Mouse (Mus musculus) lung, embryonic 15.5 days (tissue): ENCODE data around the gene Agap2. TPM values are rescaled to one million over a fixed set of nuclear protein-coding genes. Genes with fewer than 3 reads are reported as not detected.

Experiments used
- ATAC-seq: fragments of 200-750 bp; cut with Nextera tagmentation; 2 replicates; pipeline ENCODE4 v1.8.0; 2017; ENCODE audit warnings: moderate number of reproducible peaks, borderline replicate concordance; ENCODE audit not compliant: low FRiP score, low TSS enrichment; ENCODE audit errors: extremely low read depth
- H3K27ac ChIP-seq: fragments of 300-500 bp; sonication (generic); 2 replicates; pipeline ENCODE4 v1.5.1; 2015; ENCODE audit warnings: moderate library complexity, mild to moderate bottlenecking, inconsistent platforms
- H3K27me3 ChIP-seq: fragments of 300-500 bp; sonication (generic); 2 replicates; pipeline ENCODE4 v1.6.1; 2015; ENCODE audit warnings: inconsistent platforms
- H3K36me3 ChIP-seq: fragments of 300-500 bp; sonication (generic); 2 replicates; pipeline ENCODE4 v1.6.1; 2015; ENCODE audit warnings: inconsistent platforms
- H3K4me1 ChIP-seq: fragments of 300-500 bp; sonication (generic); 2 replicates; pipeline ENCODE4 v1.6.1; 2015; ENCODE audit warnings: inconsistent platforms
- H3K4me2 ChIP-seq: fragments of 300-500 bp; sonication (generic); 2 replicates; pipeline ENCODE4 v1.6.1; 2015; ENCODE audit warnings: inconsistent platforms, mild to moderate bottlenecking, moderate library complexity
- H3K4me3 ChIP-seq: fragments of 300-500 bp; sonication (generic); 2 replicates; pipeline ENCODE4 v1.5.1; 2015; ENCODE audit warnings: mild to moderate bottlenecking, inconsistent platforms
- H3K9ac ChIP-seq: fragments of 300-500 bp; sonication (generic); 2 replicates; pipeline ENCODE4 v1.6.1; 2015; ENCODE audit warnings: inconsistent platforms
- H3K9me3 ChIP-seq: fragments of 300-500 bp; sonication (generic); 2 replicates; pipeline ENCODE4 v1.6.1; 2016; ENCODE audit warnings: inconsistent platforms
- WGBS: fragments of 180-500 bp; shearing (Covaris S2); methylation state at CpG from one replicate; pipeline ENCODE4 v1.1.7; 2015; 5-methylcytosine and 5-hydroxymethylcytosine counted together
- polyA plus RNA-seq: library from polyadenylated mRNA; unstranded; fragments of >200 nt; fragmentation: Nextera tagmentation; extraction: Ambion mirVana; gene quantifications from 2 replicates; pipeline ENCODE4 v1.2.1, GENCODE M21; 2015

Agap2 gene
- polyA plus RNA-seq, 1 experiment from 2014 or later, result 0.07 TPM

DNA sequence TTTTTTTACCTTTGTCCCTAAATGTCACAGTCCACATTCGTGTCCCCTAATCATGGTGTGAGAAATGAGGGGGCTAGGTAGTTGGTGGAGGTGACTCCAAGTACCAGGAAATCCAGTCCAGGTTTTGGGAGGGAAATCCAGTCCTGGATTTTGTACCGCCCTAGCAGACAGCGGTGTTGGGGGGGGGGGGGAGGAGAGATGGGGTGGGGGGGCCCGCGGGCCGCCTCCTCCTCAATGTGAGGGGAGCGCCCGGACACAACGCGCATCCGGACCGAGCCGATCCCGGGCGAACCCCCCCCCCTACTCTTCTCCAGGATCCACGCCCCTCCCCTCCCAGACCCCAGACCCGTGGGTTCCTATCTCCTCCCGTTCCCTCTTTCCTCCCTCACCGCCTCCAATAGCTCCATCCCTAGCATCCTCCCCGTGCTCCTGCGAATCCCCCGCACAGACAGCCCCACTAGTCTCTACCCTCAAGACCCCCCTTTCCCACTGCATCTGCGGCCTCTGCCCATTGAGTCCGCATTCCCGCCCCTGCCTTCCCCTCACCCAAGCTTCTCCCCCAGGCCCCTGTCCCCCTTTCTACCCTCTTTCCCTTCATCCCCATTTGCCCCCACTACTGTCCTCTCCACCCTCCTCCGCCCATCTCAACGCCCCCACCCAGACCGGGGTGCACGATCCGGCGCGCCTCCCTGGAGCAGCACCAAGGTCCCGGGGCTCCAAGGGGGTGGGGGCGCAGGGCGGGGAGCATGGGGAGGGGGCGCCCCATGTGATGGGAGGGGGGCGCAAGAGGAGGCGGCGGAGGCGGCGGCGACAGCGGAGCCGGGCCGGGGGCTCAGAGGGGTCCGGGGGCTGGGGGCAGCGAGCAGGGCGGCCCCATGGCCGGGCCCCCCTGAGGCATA, 3.8 kb downstream of the Agap2 start:
- no peak for ATAC-seq
- H3K4me1 ChIP-seq, result peaks cover 41% of the 10 kb centered on the region

DNA sequence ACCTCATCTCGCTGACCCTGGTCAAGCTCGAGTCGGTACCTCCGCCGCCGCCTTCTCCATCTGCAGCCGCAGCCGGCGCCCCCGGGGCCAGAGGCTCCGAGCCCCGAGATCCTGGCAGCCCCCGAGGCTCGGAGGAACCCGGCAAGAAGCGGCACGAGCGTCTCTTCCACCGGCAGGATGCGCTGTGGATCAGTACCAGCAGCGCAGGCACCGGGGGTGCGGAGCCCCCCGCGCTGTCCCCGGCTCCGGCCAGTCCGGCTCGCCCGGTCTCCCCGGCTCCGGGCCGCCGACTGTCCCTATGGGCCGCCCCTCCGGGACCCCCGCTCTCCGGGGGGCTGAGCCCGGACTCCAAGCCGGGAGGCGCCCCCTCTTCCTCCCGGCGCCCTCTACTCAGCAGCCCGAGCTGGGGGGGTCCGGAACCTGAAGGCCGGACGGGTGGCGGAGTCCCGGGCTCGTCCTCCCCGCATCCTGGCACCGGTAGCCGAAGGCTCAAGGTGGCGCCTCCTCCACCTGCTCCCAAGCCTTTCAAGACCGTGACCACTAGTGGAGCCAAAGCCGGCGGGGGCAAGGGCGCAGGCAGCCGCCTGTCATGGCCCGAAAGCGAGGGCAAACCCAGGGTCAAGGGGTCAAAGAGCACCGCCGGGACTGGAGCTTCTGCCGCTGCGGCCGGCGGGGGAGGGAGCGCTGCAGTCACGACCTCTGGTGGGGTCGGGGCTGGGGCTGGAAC, 4.7 kb downstream of the Agap2 start:
- no peak overlapping the region for H3K27ac ChIP-seq
- no peaks in the 10 kb centered on the region for H3K36me3 ChIP-seq
- 4% methylated on average over 55 of the region's 70 CpGs for WGBS
- H3K9ac ChIP-seq, result peak overlapping the region; percentile 24
- peaks cover 95% of the 10 kb centered on the region for H3K27me3 ChIP-seq
- H3K4me2 ChIP-seq, result peak overlapping the region; percentile 85
- no peaks in the 10 kb centered on the region for H3K9me3 ChIP-seq
- 0 out of 2 replicates have a peak, but pooled peaks have one; percentile 3 for ATAC-seq
- peak overlapping the region; percentile 46 for H3K4me3 ChIP-seq
- peaks cover 41% of the 10 kb centered on the region for H3K4me1 ChIP-seq

More for the DNA sequence above, 3.8 kb downstream of the Agap2 start:
- no peak overlapping the region for H3K27ac ChIP-seq
- WGBS, result under 1% methylated on average over 26 of the region's 49 CpGs
- H3K9me3 ChIP-seq, result no peaks in the 10 kb centered on the region
- H3K9ac ChIP-seq, result peak overlapping the region; percentile 24; the same call in 1 of the 2 replicates
- peaks cover 88% of the 10 kb centered on the region for H3K27me3 ChIP-seq
- H3K36me3 ChIP-seq, result no peaks in the 10 kb centered on the region
- peak overlapping the region; percentile 85 for H3K4me2 ChIP-seq
- peak overlapping the region; percentile 46 for H3K4me3 ChIP-seq

DNA sequence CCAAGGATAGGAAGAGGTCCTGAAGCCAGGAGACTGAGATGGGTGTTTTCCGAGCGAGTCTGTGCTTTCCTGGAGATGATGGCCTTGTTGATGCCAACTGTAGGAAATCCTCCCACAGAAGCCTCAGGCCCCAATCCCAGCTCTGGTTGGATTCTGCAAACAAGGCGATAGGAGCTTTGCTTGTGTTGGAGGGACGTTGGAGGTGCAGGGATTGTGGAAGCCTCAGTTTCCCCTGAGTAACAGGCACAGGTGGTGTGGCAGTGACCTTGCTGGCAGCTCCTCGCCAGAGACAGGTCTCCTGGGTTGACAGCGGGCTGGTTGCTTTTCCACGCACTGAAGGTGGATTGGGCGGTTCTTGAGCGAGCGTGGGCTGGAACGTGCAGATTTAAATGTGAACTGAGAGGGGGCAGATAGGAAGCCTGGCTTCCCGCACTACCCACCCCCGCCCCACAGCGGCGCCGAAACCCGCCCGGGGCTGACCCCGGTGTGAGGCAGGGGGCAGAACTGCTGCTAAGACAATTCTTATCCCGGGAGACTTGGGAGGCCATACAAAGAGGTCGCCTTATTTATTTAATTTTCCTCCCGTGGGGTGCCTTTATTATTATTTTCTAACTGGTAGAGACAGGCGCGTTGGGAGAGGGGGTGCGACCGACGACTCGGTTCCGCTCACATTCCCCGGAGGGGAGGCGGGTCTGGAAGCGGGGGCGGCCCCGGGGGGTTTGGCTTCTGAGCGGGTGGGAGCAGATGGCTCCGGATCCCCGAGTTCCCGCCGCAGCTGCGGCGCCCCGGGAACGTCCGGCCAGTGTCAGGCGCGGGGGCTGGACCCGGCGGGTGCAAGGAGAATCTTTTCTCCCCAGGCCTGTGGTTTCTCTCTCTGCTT, 6.1 kb downstream of the Agap2 start:
- peaks cover 41% of the 10 kb centered on the region for H3K4me1 ChIP-seq
- peaks cover 94% of the 10 kb centered on the region for H3K27me3 ChIP-seq
- H3K4me2 ChIP-seq, result peak overlapping the region; percentile 56
- ATAC-seq, result no peak
- peak overlapping the region; percentile 28 for H3K4me3 ChIP-seq
- no peaks in the 10 kb centered on the region for H3K36me3 ChIP-seq
- no peaks in the 10 kb centered on the region for H3K9me3 ChIP-seq
- H3K9ac ChIP-seq, result no peak overlapping the region
- 2% methylated on average over 48 of the region's 48 CpGs for WGBS
- H3K27ac ChIP-seq, result no peak overlapping the region

DNA sequence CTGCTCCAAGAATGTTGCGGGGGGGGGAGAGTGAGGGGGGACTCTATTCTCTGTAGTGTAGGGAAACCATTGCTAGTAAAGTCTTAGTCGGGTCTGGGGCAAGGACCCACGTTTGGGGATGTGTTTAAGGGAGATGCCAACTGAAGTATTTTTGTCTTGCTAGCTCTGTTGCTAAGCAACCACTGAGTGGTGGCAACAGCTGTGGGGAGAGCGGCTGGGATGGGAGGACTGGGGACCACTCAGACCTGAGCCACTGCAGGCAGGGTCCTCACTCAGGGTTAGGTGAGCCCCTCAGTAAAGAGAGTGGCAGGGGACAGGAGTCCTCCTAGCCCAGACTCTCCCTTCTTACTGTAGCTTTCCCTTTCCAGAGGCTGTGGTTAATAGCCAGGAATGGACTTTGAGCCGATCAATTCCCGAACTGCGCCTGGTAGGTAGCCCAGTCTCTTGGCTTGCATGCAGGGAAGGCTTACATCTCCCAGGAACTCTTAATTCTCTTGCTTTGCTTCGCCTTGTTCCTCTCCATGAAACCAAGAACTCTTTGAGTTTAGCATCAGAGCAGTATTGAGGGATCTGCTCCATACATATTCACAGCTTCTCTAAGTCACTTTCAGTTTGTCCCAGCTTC, 7.0 kb downstream of the Agap2 start:
- no peaks in the 10 kb centered on the region for H3K36me3 ChIP-seq
- H3K27ac ChIP-seq, result no peak overlapping the region
- WGBS, result 34% methylated on average over 8 of the region's 8 CpGs
- H3K9me3 ChIP-seq, result no peaks in the 10 kb centered on the region
- H3K4me1 ChIP-seq, result peaks cover 41% of the 10 kb centered on the region
- no peak overlapping the region for H3K9ac ChIP-seq
- ATAC-seq, result no peak
- H3K4me3 ChIP-seq, result peak overlapping the region; percentile 28; the same call in 1 of the 2 replicates
- H3K27me3 ChIP-seq, result peaks cover 88% of the 10 kb centered on the region
- peak overlapping the region; percentile 56 for H3K4me2 ChIP-seq

DNA sequence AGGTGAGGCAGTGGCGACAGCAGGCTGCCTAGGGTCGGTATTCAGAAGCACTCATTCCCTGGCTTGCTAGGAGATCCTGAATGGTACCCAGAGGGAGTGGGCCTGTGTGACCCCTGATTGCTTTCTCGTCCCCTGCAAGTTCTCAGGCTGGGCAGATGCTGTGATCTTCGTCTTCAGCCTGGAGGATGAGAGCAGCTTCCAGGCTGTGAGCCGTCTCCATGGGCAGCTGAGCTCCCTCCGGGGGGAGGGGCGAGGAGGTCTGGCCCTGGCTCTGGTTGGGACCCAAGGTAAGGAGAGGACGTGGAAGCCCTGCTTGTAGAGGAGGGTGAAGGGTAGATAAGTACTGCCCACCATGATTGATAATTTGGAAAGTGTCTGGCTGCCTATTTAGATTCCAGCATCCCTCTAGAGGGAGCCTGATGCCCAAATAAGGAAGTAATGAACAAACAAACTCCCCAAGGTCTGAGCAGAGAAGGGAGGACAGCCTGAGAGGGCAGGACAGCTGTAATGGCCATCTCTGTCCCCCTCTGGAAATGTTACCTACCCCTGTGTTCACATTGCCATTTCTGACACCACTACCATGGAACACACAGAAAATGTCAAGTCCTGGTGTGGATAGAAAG, 8.3 kb downstream of the Agap2 start:
- H3K9me3 ChIP-seq, result no peaks in the 10 kb centered on the region
- H3K4me3 ChIP-seq, result no peak overlapping the region
- no peak overlapping the region for H3K4me2 ChIP-seq
- no peaks in the 10 kb centered on the region for H3K36me3 ChIP-seq
- H3K4me1 ChIP-seq, result peaks cover 39% of the 10 kb centered on the region
- H3K27me3 ChIP-seq, result peaks cover 84% of the 10 kb centered on the region
- no peak overlapping the region for H3K27ac ChIP-seq
- no peak overlapping the region for H3K9ac ChIP-seq
- 18% methylated on average over 8 of the region's 8 CpGs for WGBS
- ATAC-seq, result no peak

DNA sequence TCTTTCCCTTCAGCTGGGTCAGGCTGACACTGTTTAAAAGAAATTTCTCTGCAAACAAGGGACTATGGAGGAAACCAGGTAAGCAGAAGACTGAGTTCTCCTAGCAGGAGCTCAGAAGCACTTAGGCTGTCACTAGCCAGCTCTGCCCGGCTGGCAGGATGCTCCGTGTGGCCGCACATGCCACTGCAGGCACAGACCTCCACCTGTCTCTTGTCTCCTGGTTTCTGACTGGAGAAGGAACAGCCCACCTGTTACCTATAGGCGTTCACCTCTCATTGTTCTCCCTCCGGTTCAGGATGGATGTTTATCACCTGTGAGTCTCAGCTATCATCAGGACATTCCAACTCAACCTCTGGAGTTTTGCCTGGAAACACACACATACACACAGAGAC, 8.8 kb downstream of the Agap2 start:
- no peaks in the 10 kb centered on the region for H3K9me3 ChIP-seq
- H3K36me3 ChIP-seq, result no peaks in the 10 kb centered on the region
- peaks cover 34% of the 10 kb centered on the region for H3K4me1 ChIP-seq
- no peak for ATAC-seq
- WGBS, result 36% methylated on average over 5 of the region's 5 CpGs
- no peak overlapping the region for H3K4me2 ChIP-seq
- H3K27me3 ChIP-seq, result peaks cover 81% of the 10 kb centered on the region
- no peak overlapping the region for H3K27ac ChIP-seq
- no peak overlapping the region for H3K9ac ChIP-seq
- no peak overlapping the region for H3K4me3 ChIP-seq

DNA sequence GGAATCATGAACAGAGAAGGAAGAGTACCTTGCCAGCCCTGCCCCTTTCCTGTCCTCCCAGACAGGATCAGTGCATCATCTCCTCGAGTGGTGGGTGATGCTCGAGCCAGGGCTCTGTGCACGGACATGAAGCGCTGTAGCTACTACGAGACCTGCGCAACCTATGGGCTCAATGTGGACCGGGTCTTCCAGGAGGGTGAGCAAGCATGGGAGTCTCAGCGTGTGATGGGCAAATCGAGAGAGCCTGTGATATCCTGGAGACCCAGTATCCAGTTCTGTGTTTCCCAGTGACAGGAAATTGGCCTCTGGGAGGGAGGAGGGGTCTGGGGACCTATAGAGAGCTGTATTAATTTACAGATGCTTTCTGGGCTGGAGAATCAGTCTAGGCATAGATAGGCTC, 10.0 kb downstream of the Agap2 start:
- Histone ChIP-seq H3K4me3 (no peak overlapping the region), H3K9ac (no peak overlapping the region), H3K4me1 (peaks cover 22% of the 10 kb centered on the region), H3K27me3 (peaks cover 81% of the 10 kb centered on the region), H3K27ac (no peak overlapping the region), H3K36me3 (no peaks in the 10 kb centered on the region), H3K9me3 (no peaks in the 10 kb centered on the region), H3K4me2 (no peak overlapping the region)
- WGBS, result 81% methylated on average over 9 of the region's 9 CpGs
- ATAC-seq, result no peak

DNA sequence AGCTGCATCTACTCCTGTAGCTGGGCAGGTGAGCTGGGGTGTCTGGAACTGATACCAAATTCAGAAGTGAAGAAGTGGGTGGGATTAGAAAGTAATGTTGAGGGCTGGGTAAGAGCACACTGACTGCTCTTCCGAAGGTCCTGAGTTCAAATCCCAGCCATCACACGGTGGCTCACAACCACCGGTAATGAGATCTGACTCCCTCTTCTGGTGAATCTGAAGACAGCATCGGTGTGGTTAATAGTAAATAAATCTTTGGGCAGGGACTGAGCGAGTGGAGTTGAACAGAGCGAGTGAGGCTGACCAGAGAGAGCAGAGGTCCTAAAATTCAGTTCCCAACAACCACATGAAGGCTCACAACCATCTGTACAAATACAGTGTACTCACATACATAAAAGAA, 10.5 kb downstream of the Agap2 start:
- Histone ChIP-seq H3K9ac (no peak overlapping the region), H3K4me2 (no peak overlapping the region), H3K4me3 (no peak overlapping the region), H3K27ac (no peak overlapping the region), H3K4me1 (peaks cover 19% of the 10 kb centered on the region), H3K36me3 (no peaks in the 10 kb centered on the region), H3K9me3 (no peaks in the 10 kb centered on the region), H3K27me3 (peaks cover 81% of the 10 kb centered on the region)
- 66% methylated on average over 6 of the region's 6 CpGs for WGBS
- no peak for ATAC-seq

DNA sequence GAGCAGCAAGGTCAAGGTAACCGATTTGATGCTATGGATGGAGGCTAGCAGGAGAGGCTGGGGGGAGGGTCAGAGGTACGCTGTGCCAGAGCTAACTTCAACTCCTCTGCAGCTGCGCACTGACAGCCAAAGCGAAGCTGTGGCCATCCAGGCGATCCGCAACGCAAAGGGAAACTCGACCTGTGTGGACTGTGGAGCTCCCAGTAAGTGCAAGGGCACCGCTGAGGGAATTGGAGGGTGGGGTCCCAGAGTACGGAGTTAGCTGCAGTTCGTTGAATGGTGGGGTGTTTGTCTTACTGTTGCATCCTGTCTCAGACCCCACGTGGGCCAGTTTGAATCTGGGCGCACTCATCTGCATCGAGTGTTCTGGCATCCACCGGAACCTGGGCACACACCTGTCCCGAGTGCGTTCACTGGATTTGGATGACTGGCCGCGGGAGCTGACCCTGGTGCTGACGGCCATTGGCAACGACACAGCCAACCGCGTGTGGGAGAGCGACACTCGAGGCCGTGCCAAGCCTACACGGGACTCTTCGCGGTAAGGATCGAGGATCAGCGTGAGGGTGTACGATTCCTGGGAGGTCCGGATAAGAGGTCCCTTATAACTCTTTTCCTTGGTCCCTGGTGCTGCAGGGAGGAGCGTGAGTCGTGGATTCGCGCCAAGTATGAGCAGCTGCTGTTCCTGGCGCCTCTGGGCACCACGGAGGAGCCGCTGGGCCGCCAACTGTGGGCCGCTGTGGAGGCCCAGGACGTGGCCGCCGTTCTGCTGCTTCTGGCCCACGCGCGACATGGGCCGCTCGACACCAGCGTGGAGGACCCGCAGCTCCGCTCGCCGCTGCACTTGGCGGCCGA, 15.7 kb downstream of the Agap2 start:
- Histone ChIP-seq H3K4me1 (peaks cover 48% of the 10 kb centered on the region), H3K4me3 (peak overlapping the region; percentile 26), H3K36me3 (no peaks in the 10 kb centered on the region), H3K27me3 (peaks cover 59% of the 10 kb centered on the region), H3K9ac (no peak overlapping the region), H3K27ac (no peak overlapping the region), H3K9me3 (no peaks in the 10 kb centered on the region), H3K4me2 (peak overlapping the region; percentile 58)
- 9% methylated on average over 57 of the region's 57 CpGs for WGBS
- ATAC-seq, result no peak
